Mouse (Mus musculus) intestine, embryonic 15.5 days (tissue): Measurements from ENCODE around the gene Cnot6. TPM values are rescaled to one million over a fixed set of nuclear protein-coding genes. Genes with fewer than 3 reads are reported as not detected.
A peak's percentile ranks its signal among the peaks of the same experiment; 100 is the strongest.

Experiments used
- ATAC-seq: fragments of 200-750 bp; cut with Nextera tagmentation; 2 replicates; pipeline ENCODE4 v1.8.0; 2017; ENCODE audit warnings: moderate TSS enrichment, moderate library complexity
- H3K27ac ChIP-seq: fragments of 300-500 bp; sonication (generic); 2 replicates; pipeline ENCODE4 v1.5.1; 2015; ENCODE audit warnings: mild to moderate bottlenecking, inconsistent platforms
- H3K27me3 ChIP-seq: fragments of 300-500 bp; sonication (generic); replicated peaks from 2 replicates; pipeline ENCODE4 v1.6.1; 2015; ENCODE audit warnings: inconsistent platforms
- H3K36me3 ChIP-seq: fragments of 300-500 bp; sonication (generic); 2 replicates; pipeline ENCODE4 v1.6.1; 2015; ENCODE audit warnings: inconsistent platforms
- H3K4me1 ChIP-seq: fragments of 300-500 bp; sonication (generic); replicated peaks from 2 replicates; pipeline ENCODE4 v1.6.1; 2015; ENCODE audit warnings: inconsistent platforms
- H3K4me2 ChIP-seq: fragments of 300-500 bp; sonication (generic); replicated peaks from 2 replicates; pipeline ENCODE4 v1.6.1; 2015; ENCODE audit warnings: mild to moderate bottlenecking, inconsistent platforms
- H3K4me3 ChIP-seq: fragments of 300-500 bp; sonication (generic); replicated peaks from 2 replicates; pipeline ENCODE4 v1.5.1; 2015; ENCODE audit warnings: inconsistent platforms
- H3K9ac ChIP-seq: fragments of 300-500 bp; sonication (generic); 2 replicates; pipeline ENCODE4 v1.6.1; 2015; ENCODE audit warnings: inconsistent platforms
- H3K9me3 ChIP-seq: fragments of 300-500 bp; sonication (generic); 2 replicates; pipeline ENCODE4 v1.6.1; 2016; ENCODE audit warnings: inconsistent platforms
- WGBS: fragments of 180-500 bp; shearing (Covaris S2); methylation state at CpG from one replicate; pipeline ENCODE4 v1.1.7; 2015; 5-methylcytosine and 5-hydroxymethylcytosine counted together
- polyA plus RNA-seq: library from polyadenylated mRNA; unstranded; fragments of >200 nt; fragmentation: Nextera tagmentation; extraction: Ambion mirVana; gene quantifications from 2 replicates; pipeline ENCODE4 v1.2.1, GENCODE M21; 2015

Cnot6 gene
- polyA plus RNA-seq, 1 experiment from 2014 or later, result 47.5 TPM

DNA sequence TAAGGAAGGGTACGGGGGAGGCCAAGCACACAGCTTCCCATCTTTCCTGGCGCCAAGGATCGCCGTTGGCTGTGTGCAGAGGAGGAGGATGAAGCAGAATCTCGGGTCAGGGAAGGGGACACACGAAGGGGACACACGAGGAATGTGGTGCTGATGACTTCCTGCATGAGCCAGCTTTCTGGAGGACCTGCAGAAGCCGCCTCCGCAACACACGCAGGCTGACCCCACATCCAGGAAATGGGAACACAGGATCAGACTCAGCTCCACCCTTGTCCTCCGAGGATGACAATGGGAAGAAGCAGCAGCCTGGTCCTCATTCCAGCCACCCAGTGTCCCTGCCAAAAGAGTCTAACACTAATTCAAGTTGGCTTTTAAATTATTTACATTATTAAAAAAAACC is 22.2 kb upstream of the Cnot6 start:
- ATAC-seq, result no peak
- Histone ChIP-seq H3K36me3 (no peaks in the 10 kb centered on the region), H3K9me3 (no peaks in the 10 kb centered on the region), H3K4me1 (no peaks in the 10 kb centered on the region), H3K27me3 (no peaks in the 10 kb centered on the region), H3K27ac (no peak overlapping the region), H3K4me2 (no peak overlapping the region), H3K9ac (no peak overlapping the region), H3K4me3 (no peak overlapping the region)
- WGBS, result 79% methylated on average over 11 of the region's 11 CpGs

DNA sequence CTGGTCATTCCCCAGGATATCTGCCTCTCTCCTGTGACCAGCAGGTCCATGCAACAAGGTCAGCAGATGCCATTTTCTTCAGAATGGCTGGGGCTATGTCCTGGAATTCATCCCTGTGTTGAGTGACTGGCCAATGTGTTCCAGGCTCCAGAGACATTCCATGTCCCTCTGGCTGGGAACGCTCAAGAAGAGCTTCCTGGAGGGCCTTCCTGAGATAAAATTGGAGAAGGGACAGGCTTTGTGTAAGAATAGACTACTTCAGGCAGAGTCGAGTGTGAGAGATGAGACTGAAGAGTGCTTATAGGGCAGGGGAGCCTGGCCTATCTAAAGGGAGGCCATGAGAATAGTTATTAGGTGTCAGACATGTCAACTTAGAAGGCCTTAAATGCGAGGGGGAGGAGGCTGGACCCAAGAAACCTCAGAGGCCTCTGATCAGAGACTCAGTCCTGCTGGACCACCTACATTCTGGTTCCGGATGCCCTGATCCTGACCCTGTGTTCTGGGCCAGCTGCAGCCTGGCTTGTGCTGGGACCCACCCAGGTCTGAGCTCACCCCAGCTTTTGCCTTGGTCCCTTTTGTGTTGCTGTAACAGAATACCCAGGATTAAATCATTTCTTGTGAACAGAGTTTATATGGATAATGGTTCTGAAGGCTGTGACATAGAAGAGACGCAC is 17.9 kb upstream of the Cnot6 start:
- Histone ChIP-seq H3K4me2 (no peak overlapping the region), H3K9me3 (no peaks in the 10 kb centered on the region), H3K27me3 (no peaks in the 10 kb centered on the region), H3K9ac (no peak overlapping the region), H3K36me3 (no peaks in the 10 kb centered on the region), H3K4me1 (no peaks in the 10 kb centered on the region), H3K4me3 (no peak overlapping the region), H3K27ac (no peak overlapping the region)
- WGBS, result 84% methylated on average over 5 of the region's 5 CpGs
- no peak for ATAC-seq

DNA sequence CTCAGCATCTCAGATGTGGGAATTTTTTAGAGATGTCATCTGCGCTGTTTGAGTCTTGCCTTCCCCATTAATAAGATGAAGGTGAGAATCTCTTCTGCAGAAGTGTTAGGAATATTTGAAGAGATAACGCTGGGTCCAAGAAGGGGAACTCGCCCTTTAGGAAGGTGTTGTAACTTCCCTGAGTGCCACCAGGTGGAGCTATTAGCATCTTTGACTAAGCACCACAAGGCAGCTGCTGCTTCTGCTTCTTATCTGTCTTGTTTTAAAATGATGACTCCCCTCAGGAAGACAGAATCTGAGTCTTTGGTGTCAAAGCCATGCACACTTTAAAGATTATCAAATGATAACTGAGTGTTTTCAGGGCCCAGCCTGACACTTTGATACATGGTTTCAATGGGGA is 15.4 kb upstream of the Cnot6 start:
- no peak overlapping the region for H3K4me3 ChIP-seq
- H3K4me1 ChIP-seq, result no peaks in the 10 kb centered on the region
- no peaks in the 10 kb centered on the region for H3K36me3 ChIP-seq
- H3K9ac ChIP-seq, result no peak overlapping the region
- no peaks in the 10 kb centered on the region for H3K27me3 ChIP-seq
- H3K27ac ChIP-seq, result no peak overlapping the region
- 12% methylated on average over 3 of the region's 3 CpGs for WGBS
- no peak overlapping the region for H3K4me2 ChIP-seq
- 0 out of 2 replicates have a peak, but pooled peaks have one; percentile 6 for ATAC-seq
- no peaks in the 10 kb centered on the region for H3K9me3 ChIP-seq

- H3K4me1 ChIP-seq, result no peaks in the 10 kb centered on the region
- H3K9me3 ChIP-seq, result no peaks in the 10 kb centered on the region
- no peak overlapping the region for H3K9ac ChIP-seq
- no peaks in the 10 kb centered on the region for H3K27me3 ChIP-seq
- WGBS, result 62% methylated on average over 8 of the region's 8 CpGs
- no peaks in the 10 kb centered on the region for H3K36me3 ChIP-seq
- H3K27ac ChIP-seq, result no peak overlapping the region
- no peak for ATAC-seq
- H3K4me2 ChIP-seq, result no peak overlapping the region
- H3K4me3 ChIP-seq, result no peak overlapping the region
These were observed 14.3 kb upstream of the Cnot6 start for GRCm38 (mm10) chr11:49726800-49727199.

DNA sequence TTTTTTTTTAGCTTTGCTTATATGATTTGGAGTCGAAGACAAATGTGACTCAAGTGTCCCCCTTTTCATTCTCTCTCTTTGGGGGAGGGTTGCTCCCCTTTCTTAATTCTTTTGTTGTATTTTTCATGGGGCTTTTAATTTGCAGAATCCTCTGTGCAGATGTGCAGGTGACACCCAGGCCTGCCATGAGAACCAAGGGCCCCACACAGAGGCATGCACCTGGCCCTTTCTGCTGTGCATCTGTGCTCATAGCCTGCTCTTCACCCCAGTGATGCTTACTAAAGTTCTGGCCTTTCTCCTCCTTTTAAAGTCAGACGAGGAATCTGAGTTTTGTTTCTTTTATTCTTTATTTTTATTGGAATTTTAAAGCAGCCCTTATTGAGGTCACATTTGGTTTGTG is 12.2 kb upstream of the Cnot6 start:
- ATAC-seq, result no peak
- no peaks in the 10 kb centered on the region for H3K27me3 ChIP-seq
- no peak overlapping the region for H3K9ac ChIP-seq
- H3K9me3 ChIP-seq, result no peaks in the 10 kb centered on the region
- H3K27ac ChIP-seq, result no peak overlapping the region
- H3K4me2 ChIP-seq, result no peak overlapping the region
- WGBS, result 79% methylated on average over 2 of the region's 2 CpGs
- no peaks in the 10 kb centered on the region for H3K4me1 ChIP-seq
- no peaks in the 10 kb centered on the region for H3K36me3 ChIP-seq
- no peak overlapping the region for H3K4me3 ChIP-seq

- H3K36me3 ChIP-seq, result no peaks in the 10 kb centered on the region
- no peaks in the 10 kb centered on the region for H3K9me3 ChIP-seq
- ATAC-seq, result no peak
- no peak overlapping the region for H3K9ac ChIP-seq
- H3K27me3 ChIP-seq, result no peaks in the 10 kb centered on the region
- no peak overlapping the region for H3K27ac ChIP-seq
- WGBS, result 79% methylated on average over 2 of the region's 2 CpGs
- no peaks in the 10 kb centered on the region for H3K4me1 ChIP-seq
- H3K4me2 ChIP-seq, result no peak overlapping the region
- H3K4me3 ChIP-seq, result no peak overlapping the region
These were observed 10.8 kb upstream of the Cnot6 start for GRCm38 (mm10) chr11:49723281-49723680.

GRCm38 (mm10) chr11:49722692-49723091 is 10.2 kb upstream of the Cnot6 start:
- H3K9ac ChIP-seq, result no peak overlapping the region
- H3K27ac ChIP-seq, result no peak overlapping the region
- no peaks in the 10 kb centered on the region for H3K36me3 ChIP-seq
- H3K9me3 ChIP-seq, result no peaks in the 10 kb centered on the region
- 80% methylated on average over 6 of the region's 6 CpGs for WGBS
- no peak overlapping the region for H3K4me3 ChIP-seq
- no peak for ATAC-seq
- no peaks in the 10 kb centered on the region for H3K4me1 ChIP-seq
- H3K27me3 ChIP-seq, result no peaks in the 10 kb centered on the region
- no peak overlapping the region for H3K4me2 ChIP-seq

GRCm38 (mm10) chr11:49721358-49721757 is 8.8 kb upstream of the Cnot6 start:
- H3K36me3 ChIP-seq, result no peaks in the 10 kb centered on the region
- H3K4me2 ChIP-seq, result no peak overlapping the region
- no peak for ATAC-seq
- no peaks in the 10 kb centered on the region for H3K27me3 ChIP-seq
- no peaks in the 10 kb centered on the region for H3K4me1 ChIP-seq
- WGBS, result 79% methylated on average over 1 of the region's 1 CpGs
- no peaks in the 10 kb centered on the region for H3K9me3 ChIP-seq
- H3K4me3 ChIP-seq, result no peak overlapping the region
- H3K27ac ChIP-seq, result no peak overlapping the region
- H3K9ac ChIP-seq, result no peak overlapping the region

DNA sequence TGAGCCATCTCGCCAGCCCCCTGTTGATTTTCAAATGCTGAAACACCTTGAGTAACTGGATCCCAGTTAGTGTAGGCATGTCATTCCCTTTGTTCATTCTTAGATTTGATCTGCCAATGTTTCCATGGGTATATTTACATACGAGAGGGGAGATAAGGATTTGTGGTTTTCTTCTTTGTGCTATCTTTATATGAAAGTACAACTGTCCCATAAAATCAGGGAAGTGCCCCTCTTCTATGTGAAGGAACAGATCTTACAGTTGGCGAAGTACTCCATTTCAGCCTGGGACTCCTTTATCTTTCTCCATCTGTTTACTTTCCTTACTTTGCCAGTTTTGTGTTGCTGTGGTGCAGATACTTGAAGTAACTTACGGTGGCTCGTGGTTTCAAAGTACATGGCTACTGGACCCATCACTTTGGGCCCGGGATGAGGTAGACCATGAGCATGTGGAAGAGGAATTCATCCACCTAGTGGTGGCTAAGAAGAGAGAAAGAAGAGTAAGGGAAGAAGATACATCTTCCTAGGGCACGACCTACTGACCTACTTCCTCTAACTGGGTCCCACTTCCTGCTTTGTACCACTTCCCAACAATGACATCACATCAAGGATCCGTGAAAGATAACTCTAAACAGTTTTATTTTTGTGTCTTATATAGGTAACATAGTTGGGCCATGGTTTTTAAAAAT is 7.1 kb upstream of the Cnot6 start:
- Histone ChIP-seq H3K4me2 (no peak overlapping the region), H3K9me3 (no peaks in the 10 kb centered on the region), H3K27ac (no peak overlapping the region), H3K27me3 (no peaks in the 10 kb centered on the region), H3K4me1 (no peaks in the 10 kb centered on the region), H3K9ac (no peak overlapping the region), H3K4me3 (no peak overlapping the region), H3K36me3 (no peaks in the 10 kb centered on the region)
- WGBS, result 85% methylated on average over 8 of the region's 8 CpGs
- ATAC-seq, result no peak

- peak overlapping the region; percentile 64 for H3K4me2 ChIP-seq
- peak overlapping the region; percentile 79 for H3K27ac ChIP-seq
- peaks cover 22% of the 10 kb centered on the region for H3K4me1 ChIP-seq
- H3K4me3 ChIP-seq, result peak overlapping the region; percentile 88
- no peaks in the 10 kb centered on the region for H3K27me3 ChIP-seq
- WGBS, result 30% methylated on average over 20 of the region's 20 CpGs
- peak; percentile 65 for ATAC-seq
- H3K36me3 ChIP-seq, result no peaks in the 10 kb centered on the region
- H3K9me3 ChIP-seq, result no peaks in the 10 kb centered on the region
- H3K9ac ChIP-seq, result peak overlapping the region; percentile 45
These were observed 1.1 kb upstream of the Cnot6 start for GRCm38 (mm10) chr11:49713336-49714334.

DNA sequence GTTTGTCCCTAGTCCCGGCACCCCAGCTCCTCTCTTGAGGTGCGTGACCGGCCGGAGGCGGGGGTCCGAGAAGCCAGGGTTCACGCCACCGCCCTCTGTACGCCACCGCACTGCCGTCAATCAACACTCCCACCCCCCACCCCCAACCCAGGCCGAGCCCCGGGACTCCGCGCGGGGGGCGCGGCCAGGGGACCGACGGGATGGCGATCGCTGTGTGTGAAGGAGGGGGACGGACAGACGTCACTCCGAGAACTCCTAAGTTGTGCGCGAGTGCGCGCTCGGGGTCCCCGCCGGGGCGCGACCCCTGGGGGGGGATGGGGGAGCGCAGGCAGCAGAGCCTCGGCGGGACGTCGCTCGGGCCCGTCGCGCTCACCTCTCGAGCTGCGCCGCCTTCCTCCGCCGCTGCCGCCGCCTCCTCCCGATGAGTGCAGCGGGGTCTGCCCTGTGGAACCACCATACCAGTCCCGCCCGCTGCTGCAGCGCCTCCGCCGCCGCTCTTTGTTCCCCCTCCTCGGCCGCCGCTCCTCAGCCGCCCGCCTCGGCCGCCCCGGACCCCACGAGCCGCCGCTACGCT is 455 bp downstream of the Cnot6 start:
- Histone ChIP-seq H3K9me3 (no peaks in the 10 kb centered on the region), H3K9ac (peak overlapping the region; percentile 98), H3K27me3 (no peaks in the 10 kb centered on the region), H3K27ac (peak overlapping the region; percentile 94), H3K4me1 (peaks cover 23% of the 10 kb centered on the region), H3K36me3 (no peaks in the 10 kb centered on the region), H3K4me2 (peak overlapping the region; percentile 57), H3K4me3 (peak overlapping the region; percentile 88)
- peak; percentile 64 for ATAC-seq
- WGBS, result 0% methylated on average over 63 of the region's 70 CpGs

DNA sequence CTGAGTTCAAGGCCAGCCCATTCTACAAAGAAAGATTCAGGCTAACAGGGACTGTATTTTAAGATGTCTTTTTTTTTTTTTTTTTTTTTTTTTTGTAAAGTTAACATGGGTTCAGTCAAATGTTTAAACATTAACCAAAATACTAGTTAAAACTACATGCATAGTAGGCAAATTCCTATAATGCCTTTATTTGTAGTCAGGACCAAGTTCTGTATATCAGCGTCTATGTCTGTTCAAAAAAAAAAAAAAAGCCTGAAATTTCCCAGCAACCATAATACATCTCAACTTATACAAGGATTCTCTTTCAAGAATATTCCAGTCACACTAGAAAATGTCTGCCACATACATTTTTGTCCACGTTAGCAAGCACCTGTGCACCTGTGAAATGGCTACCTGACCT is 1.9 kb downstream of the Cnot6 start:
- 0 out of 2 replicates have a peak overlapping the region, but pooled peaks have one; percentile 3 for H3K9ac ChIP-seq

More for the DNA sequence above, 1.9 kb downstream of the Cnot6 start:
- peak overlapping the region; percentile 88 for H3K4me3 ChIP-seq
- H3K9me3 ChIP-seq, result no peaks in the 10 kb centered on the region
- H3K27ac ChIP-seq, result no peak overlapping the region
- WGBS, result 39% methylated on average over 2 of the region's 2 CpGs
- H3K27me3 ChIP-seq, result no peaks in the 10 kb centered on the region
- peak overlapping the region; percentile 57 for H3K4me2 ChIP-seq
- H3K4me1 ChIP-seq, result peaks cover 23% of the 10 kb centered on the region
- no peak for ATAC-seq
- H3K36me3 ChIP-seq, result no peaks in the 10 kb centered on the region
